Mouse (Mus musculus) cerebellum, adult 18-20 months (tissue): ENCODE measurements at regions not wholly inside any gene's neighbourhood (a gene's known extent, or its start where the extent isn't known, plus 50 kb on each side); places are given as distances from the start of the nearest gene placed in this dataset.

Experiments
- DNase-seq, 2 experiments: peaks; one replicate each; pipeline ENCODE4 v3.0.0; 2021

DNA sequence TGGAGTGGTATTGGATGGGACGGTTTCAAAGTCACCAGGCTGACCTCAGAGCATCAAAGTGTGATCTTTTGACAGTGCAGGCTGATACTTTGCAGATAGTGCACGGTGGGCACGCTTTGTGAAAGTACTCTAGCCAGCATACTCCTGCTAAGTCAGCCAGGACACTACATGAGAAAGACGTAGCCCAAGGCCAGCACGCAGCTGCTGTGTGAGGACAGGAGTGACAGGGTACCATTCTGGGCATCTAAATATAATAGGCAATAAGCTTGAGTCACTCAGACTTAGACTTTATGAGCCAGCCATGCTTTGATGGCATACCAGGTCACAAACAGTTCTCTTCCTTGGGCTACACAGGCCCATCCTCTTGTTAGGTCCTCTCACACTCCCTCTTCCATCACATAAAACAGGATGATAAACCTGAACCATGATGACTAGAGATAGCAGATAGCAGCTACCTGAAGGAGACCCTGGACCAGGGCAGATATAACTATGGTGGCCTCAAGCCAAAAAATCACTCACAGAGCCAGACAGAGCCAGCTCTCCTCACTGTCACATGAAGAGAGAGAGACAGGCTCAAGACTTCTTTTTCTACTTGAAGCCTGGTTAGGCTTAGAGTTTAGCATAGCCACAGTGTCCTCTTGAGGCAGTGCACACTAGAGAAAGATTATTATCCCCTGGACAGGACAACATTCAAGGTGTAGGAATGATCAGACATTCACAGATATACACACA is 156.7 kb upstream of the Rreb1 start:
- DNase-seq: no peak

DNA sequence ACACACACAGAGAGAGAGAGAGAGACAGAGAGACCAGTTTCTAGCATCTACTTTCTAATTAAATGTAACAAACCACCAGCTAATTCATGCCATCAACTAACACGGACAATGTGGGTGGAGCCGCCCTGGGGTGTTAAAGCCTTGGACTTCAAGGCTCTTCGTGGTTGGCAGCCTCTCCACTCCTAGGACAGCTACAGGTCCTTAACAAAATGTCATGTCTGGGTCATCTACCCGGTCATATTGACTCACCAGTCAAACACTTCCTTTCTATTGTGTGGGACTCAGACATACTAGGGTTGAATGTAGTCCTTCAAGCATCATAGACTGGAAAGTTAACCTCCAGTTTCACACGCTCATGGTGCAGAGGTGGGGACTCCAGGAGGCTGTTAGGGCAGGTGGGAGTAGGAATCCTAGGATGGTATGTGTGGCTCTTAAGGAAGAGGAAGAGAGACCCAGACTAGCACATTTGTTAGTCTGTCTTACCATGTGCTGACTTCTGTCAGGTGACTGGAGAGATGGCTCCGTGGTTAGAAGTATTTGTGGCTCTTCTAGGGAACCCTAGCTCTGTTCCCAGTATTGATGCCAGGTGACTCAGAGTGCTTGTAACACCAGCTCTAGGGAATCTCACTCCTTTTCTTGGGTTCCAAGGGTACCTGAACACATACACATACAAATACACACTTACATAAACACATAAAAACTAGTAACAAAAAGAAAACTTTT is 155.7 kb upstream of the Rreb1 start:
- DNase-seq: no peak

DNA sequence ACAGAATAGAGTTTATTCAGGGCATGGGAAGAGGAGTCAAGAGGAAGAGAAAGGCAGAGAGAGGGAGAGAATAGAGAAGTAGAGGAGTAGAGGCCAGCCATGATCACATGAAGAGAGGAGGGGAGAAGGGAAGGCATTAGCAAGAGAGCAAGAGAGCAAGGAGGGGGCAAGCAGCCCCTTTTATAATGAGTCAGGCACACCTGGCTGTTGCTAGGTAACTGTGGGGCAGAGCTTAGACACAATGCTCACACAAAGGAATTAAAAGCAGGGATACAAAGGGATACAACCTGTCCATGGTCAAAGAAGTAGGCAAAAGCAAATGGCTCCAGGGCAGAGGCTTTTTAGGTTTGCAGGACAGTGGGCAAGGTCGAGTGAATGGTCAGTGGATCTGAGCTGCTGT is 153.5 kb upstream of the Rreb1 start:
- DNase-seq: no peak

DNA sequence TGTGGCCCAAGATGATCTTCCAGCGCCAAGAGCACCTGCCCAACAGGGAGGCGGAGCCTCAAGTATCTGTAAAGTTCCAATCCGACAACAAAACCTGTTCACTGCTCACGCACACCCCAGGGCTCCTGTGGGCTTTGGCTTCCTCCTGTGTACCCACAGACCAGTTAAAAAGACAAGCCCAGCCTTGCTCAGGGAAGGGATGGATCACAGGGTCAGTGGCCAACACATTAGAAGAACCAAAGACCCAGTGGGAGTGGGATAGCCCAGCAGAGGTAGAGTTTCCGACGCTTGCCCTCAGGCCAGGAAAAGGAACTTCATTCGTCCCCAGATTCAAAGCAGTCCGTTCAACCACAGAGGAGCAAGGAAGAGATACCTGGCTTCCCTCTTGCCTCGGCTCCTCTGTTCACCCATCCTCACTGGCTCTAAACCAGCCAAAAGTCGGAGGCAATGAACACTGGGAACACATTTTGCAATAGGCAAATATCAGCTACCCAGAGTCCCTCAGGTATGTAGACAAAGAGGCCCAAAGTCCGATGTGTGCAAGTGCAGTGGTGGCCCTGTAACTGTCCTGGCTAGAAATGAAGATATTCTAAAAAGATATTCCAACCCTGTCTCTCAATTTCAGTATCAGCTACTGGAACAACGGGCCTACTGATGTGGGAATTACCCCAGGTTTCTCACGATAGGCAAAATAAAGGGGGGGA is 152.5 kb upstream of the Rreb1 start:
- DNase-seq: no peak

DNA sequence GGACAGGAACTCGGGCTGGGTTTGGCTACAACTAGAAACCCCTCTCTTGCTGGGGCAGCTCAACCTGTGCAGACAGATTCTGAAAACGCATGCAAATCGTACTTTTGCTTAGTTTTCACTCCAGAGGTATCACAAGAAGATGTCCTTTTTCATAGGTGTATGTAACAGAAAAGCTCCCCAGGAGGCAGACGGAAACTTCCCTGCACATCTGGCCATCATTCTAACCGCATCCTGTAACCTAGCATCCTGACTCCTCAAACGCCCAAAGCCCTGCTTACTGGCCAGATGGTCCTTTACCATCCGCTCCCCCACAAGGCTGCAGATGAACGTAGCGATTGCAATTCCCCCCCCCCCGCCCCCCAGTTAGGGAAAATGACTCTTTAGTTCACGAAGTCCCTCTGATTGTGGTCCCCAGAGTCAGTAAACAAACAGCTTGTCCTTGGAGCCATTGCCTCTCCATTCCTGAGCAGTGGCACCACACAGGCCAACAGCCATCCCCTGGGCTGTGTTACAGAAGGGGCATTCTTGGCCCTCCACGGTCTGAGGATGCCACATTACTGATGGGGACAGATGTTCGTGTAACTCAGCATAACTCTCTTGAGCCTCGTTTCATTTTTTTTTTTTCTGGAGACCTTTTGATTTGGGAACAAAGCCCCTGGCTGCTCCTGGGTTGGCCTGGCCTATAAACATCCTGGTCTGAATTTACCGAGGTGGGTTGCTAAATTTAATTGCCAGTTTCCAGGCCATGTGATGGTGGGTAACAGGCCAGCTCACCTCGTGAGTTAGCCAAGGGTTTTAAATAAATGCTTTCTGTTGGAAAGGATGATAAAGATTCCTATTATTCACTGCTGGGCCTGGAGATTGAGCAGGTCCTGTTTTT is 149.6 kb upstream of the Rreb1 start:
- no peak for DNase-seq

DNA sequence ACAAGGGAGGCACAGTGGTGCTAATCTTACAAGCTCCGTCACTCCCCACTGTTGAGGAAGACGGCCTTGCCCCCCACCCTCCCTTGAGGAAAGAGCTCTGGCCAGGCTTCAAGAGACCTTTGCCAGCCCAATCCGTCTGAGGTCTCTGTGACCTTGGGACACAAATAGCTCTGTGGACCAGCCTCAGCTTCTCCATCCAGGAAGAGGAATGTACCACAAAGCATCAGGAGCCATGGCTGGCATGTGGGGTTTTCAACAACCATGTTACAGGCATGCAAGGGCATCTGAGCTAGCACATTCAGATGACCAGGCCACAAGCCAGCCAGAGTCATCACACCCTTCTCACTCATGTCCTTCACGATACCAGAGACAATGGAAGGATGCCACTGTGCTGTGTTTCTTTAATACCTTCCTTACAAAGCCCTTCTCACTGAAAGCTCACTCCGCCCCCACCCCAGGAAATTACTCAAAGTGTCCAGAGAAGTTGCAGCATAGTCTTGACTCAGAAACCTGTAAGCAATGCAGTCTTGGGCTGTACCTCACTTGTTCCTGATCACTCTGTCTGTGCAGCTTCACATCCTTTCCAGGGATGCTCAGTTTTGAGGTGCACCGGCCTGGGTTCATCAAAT is 148.8 kb upstream of the Rreb1 start:
- no peak for DNase-seq

DNA sequence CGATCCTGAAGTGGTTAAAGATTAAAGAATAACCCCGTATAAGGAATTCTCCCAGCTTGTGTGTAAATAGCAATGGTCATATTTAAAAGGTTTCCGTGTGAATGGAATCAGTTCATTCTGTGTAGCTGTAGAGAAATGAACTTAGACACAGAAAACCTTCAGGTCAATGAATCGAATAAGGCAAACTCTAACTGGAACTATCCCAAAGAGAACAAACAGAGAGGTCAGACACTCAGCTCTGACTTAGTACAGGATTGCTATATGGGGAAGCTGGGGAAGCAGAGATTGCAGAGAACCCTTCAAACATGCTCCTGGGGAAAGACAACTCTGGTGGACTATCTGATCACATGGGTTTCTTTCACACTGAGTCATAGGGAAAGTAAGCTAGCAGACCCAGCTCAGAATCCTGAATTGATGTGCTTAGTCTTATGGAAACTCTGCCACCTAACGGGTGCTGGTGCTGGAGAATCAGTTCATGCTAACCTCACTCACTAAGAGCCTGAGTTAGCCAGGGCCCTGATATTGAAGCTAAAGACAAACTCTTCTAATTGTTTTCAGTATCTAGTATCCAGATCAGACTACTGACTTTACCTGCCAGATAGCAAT is 145.3 kb upstream of the Rreb1 start:
- DNase-seq: no peak

DNA sequence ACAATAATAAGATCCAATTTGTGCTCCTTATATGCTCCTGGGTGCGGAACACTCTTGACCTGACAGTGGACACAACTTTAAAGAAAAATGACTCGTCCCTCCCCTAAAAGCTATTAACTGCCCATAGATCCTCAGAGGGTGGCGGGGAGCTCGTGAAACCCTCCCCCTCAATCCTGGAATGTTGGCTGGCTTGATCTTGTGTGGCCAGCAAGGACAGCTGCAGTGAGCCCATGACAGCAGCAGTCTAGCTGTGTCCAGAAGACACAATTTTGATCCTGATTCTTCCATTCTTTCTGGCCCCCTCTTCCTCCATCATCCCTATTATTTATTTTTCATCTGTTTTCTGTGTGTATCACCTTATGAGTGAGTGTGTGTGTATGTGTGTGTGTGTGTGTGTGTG is 141.8 kb upstream of the Rreb1 start:
- DNase-seq: no peak

DNA sequence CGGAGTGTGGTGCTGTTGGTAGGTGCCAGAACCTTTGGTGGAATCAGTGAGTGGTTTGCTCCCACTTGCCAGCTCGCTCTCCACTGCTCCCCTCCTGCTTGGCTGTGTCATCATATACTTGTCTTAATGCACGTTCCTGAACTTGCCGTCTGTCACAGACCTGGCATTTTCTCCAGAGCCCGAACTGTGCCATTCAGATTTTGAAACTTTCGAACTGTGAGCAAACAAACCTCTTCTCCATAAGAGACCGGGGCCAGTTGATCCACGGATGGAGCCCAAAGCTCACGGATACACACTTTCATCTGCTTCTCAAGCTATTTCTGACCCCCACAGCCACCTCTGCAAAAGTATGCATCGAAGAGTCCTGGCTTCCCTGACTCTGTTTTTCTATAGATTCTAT is 141.0 kb upstream of the Rreb1 start:
- no peak for DNase-seq

DNA sequence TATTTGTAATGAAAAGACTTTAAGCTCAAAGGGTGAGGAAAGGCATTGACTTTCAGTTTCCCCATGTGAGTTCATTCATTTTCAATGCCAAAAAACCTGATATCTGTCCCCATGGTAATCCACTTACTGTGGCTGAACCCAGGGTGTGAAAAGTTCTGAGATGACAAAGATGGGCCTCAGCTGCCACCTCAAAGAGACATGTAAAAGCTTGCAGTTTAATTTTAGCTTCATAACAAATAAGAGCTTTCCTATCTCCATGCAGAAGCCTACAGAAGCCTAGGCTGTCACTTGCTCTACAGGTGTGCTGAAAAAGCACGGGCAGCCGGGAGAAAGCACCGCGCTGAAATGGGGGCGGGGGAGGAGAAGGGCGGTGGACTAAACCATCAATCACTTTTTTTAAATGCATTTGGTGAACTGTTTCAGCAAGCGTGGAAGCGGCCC is 140.1 kb upstream of the Rreb1 start:
- no peak for DNase-seq

DNA sequence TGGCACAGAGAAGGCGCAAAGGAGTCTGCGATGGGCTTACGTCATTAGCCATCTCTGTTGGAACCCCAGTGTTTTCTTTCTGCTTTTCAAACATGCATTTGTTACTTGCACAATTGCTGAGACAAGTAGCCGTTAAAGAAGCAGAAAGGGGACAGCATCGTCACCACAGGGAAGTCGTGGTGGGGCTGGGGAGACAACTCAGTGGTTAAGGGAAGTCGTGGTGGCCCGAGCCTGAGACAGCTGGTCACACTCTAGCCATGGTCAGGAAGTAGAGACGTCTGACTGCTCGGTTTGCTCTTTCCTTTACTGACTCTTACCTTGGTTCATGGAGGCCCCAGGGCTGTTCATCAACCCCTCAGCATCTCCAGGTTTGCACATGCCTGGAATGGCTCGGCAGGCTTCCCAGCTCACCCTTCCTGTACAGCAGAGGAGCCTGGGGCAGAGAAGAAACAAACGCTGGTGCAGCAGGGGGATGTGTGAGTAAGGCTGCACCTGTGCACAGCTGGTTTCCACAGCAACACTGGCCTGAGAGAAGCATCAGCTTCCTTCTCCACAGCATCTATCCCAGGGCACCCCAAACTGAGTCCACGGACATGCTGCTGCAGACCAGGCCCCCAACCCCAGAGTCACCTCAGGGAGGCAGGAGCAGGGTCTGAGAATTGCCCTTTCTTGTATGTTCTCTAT is 135.6 kb upstream of the Rreb1 start:
- DNase-seq: no peak

DNA sequence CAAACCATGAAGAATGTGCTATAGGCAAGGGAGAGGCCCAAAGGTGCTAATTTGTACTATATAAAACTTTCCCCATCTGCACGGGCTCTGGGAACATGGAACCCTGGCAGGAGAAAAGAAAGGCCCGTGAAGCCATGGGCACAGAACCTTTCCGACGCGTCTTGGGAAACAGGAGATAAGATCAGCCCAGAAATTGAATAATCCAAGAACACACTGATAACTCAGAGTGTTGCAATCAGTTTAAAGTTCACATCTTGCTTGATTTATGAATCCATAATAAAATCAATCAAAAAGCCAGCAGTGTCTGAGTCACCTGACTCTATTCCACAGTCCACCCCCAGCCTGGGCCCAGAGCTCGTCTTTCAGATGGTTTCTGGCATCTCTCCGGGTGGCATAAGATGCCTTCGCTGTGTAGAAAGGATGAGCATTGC is 133.4 kb upstream of the Rreb1 start:
- no peak for DNase-seq

DNA sequence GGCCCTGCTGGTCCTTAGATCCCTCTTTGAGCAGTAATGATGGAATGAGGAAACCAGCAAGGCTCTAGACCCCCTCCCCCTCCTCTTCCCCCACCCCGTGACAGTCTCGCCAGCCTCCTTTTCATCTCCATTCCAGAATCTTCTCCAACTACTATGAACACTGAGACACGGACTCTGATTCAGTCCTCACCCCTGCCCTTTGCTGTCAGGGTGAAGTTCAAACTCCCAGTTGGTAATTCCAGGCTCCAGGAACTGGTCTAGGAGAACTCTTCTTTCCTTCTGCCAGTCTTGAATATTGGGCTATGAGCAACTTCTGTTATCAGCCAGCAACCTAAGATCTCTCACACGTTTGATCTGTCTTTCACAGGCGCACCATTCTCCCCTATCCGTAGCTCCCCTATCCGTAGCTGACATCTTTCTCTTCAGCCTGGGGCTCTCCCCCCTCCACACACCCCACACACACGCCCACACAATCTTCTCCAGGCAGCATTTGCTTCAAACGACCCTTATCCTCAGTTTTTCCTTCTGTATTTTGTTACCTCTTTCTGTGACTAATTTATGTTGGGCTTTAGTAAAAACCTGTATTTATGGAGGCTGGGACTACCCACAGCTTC is 128.6 kb upstream of the Rreb1 start:
- DNase-seq: no peak

DNA sequence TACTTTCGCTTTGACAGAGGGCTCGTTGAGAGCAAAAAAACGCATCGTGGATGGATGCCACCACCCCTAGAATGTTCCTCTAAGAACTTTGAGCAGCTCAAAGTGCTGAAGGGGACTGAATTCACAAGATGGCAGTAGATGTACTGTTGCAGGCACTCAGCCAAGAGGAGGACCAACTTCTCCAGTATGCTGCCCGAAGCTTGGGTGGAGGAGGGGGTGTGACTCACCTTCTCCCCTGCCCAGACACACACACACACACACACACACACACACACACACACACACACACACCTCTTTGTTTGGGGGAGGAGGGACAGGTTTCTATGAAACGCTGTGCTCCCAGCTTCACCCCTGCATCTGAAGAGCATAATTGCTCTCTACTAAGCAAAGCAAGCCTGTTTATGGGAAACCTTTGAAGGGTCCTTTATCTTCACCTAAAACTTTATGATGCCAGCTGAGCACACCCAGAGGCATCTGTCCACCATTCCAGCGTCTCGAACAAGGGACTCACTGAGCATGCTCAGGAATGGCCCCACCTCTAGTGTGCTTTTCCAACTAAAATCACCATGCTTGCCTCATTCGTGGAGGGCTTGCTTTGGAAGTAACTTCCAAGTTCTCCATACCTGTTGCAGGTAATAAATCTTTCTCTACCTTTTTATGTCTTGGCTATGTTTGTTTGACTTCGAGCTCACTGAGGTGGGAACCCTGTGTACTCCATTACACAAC is 126.8 kb upstream of the Rreb1 start:
- no peak for DNase-seq

DNA sequence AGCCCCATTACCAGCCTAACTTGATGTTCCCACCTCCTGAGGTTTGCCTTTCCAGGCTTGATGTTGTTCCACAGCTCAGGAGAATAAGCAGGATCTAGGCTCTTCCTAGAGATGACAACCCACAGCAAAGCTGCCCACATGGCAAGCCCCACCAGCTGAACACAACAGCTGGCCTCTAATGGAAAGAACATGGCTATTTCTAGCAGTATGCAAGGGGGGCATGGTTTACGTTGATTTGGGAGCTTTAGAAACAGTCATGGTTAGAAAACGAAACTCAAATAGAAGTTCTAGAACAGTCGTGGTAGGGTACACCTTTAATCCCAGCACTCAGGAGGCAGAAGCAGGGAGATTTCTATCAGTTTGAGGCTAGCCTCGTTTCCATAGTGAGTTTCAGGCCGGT is 123.5 kb upstream of the Rreb1 start:
- no peak for DNase-seq

DNA sequence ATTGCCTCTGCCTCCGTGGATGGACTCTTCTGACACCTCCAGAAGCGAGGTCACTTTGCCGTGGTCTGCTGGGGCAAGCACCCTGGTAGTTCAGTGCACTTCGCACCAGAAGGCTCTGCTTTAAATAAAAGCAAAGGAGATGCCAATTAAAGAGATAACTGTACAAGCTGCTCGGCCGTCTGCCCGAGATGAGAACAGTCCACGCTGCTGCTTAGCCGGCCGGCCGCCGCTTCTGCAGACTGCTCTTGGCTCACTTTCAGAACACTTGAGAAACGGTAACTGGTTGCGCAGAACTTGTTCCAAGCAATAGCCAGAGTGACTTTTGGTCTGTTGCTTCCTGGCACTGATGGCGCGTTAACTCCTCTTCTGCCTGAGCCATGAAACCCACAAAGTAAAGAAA is 121.0 kb upstream of the Rreb1 start:
- DNase-seq: peak; percentile 7 to 8

DNA sequence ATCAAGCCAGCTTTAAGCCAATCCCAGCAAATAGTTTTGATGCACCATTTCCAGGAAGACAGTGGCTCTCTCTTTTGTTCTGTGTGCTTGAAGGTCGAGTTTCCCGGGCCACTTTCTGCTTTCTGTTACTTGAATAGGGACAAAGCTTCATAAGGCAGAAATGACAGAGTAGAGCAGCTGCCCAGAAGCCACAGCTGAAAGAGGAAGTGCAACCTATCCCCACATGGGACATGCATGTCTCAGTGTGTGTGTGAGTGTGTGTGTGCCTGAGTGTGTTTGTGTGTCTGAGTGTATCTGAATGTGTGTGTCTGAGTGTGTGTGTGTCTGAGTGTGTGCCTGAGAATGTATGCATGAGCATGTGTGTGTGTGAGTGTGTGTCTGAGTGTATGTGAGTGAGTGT is 120.2 kb upstream of the Rreb1 start:
- no peak for DNase-seq

DNA sequence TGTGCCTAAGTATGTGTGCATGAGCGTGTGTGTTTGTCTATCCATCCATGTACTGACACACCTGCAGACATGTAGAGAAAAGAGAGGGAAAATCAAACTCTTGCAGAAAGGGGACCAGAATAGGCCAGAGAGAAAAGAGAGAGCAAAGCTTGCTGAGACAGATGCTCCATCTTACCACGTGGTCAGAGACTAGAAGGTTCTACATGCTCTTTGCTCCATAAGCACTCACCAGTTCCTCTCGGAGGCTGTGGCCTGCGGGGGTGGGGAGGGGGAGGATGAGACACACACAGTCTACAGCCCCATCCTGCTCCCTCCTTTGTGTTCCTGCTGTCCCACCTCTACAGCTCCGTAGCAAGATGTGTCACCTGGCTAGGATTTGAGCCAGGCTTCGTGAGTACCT is 119.7 kb upstream of the Rreb1 start:
- no peak for DNase-seq

DNA sequence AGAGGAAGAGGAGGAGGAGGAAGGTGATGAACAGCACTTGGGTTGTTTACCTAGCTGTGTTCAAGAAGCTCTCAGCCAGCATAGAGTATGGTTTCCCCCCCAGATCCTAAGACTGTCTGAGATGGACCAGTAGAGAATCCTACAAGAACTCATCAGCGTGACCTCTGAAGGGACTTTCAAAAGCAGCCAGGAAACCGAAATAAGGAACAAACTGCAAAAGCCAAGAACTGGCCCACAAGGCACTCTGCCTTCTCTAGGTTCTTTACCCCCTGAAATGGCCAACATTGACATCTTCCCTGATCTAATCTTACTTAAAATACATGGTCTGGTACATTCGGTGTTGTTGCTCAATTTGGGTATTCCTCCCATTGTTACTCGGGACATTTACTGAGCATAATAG is 118.1 kb upstream of the Rreb1 start:
- DNase-seq: no peak

DNA sequence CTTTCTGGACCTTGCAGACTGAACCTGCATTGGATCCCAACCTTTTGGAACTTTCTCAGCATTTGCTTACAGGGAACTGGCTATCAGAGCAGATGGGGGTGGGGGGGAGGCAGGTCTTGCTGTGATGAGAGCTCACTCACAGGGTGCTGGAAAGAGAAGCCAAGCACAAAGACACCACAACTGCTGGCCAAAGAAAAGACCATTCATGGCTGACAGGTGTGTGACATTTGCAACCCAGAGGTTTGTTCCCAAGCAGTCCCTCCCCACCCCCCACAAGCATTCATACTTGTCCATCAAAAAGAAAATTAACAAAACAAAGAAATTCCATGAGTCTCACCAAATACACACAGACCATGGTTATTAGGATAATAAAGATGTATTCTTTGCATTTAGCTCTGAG is 117.5 kb upstream of the Rreb1 start:
- no peak for DNase-seq
